Mouse (Mus musculus): ENCODE results near the gene Fopnl. TPM values are rescaled to one million over a fixed set of nuclear protein-coding genes. Genes with fewer than 3 reads are reported as not detected.

The Fopnl gene
- total RNA-seq, 2 experiments from 2014 or later, result 43.7 to 50.9 TPM

DNA sequence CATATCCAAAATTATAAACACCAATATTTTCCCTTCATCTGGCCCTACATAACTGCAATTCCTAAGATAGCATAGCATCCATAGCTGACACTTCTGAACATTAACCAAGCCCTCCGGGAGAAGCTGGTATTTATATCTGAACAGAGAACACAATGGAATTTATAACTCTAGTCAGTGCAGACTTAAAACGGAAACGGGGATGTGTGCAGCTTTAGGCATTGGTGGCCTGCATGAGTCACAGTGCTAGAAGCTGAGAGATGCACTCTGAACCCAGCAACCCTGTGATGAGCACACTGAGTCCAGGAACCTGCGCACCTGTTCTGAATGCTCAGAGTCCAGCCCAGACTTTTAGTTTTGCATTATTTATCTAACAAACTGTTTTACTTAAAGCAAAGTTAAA, 18.7 kb downstream of the Fopnl start:
- no peak for TF ChIP-seq CTCF (conservative IDR thresholded peaks at IDR 0.05)
- Histone ChIP-seq H3K4me3 (no peak overlapping the region), H3K27ac (no peak overlapping the region)
- no peak for DNase-seq (ENCODE audit: low spot score in 2 of 2)

GRCm38 (mm10) chr16:14297746-14298145, 19.5 kb downstream of the Fopnl start:
- TF ChIP-seq CTCF (conservative IDR thresholded peaks at IDR 0.05), result no peak; the same call in 1 of the 2 replicates
- Histone ChIP-seq H3K4me3 (no peak overlapping the region), H3K27ac (peak overlapping the region; percentile 53; the same call in 1 of the 2 replicates)
- DNase-seq (ENCODE audit: low spot score in 2 of 2), result no peak

- DNase-seq (ENCODE audit: low spot score in 2 of 2), result peak in 1 of 2 experiments; percentile 50
These were observed 20.1 kb downstream of the Fopnl start for GRCm38 (mm10) chr16:14297137-14297536.

DNA sequence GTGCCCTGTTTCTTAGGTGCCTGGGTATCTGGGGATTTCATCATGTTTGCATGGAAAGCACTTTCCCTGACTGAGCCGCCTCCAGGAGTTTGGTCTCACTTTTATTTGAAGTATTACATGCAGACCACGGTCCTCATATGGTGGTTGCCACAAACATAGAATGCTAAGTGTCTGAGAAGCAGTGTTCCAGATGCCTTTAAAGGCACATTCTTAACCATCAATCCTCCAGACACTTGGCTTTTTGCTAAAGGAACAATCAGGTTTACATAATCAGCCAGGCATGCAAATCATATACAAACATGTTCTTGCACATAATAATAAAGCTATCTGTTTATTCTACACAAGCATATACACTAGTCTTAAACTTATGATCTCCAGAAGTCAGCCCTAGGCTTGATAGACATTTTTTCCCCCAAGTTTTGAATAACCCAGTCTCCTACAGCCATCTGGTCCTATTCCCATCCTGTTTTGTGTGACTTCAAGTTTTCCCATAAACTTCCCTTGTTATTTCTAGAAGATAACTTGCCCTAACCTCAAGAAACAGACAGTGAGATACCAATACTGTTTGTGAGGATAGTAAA, 20.6 kb downstream of the Fopnl start:
- Histone ChIP-seq H3K27ac (peak overlapping the region; percentile 55; the same call in 1 of the 2 replicates), H3K4me3 (no peak overlapping the region)
- no peak for DNase-seq (ENCODE audit: low spot score in 2 of 2)
- TF ChIP-seq CTCF (conservative IDR thresholded peaks at IDR 0.05), result no peak

More at GRCm38 (mm10) chr16:14297137-14297536, 20.1 kb downstream of the Fopnl start:
- TF ChIP-seq CTCF (conservative IDR thresholded peaks at IDR 0.05), result no peak
- Histone ChIP-seq H3K4me3 (no peak overlapping the region), H3K27ac (peak overlapping the region; percentile 55; the same call in 1 of the 2 replicates)

DNA sequence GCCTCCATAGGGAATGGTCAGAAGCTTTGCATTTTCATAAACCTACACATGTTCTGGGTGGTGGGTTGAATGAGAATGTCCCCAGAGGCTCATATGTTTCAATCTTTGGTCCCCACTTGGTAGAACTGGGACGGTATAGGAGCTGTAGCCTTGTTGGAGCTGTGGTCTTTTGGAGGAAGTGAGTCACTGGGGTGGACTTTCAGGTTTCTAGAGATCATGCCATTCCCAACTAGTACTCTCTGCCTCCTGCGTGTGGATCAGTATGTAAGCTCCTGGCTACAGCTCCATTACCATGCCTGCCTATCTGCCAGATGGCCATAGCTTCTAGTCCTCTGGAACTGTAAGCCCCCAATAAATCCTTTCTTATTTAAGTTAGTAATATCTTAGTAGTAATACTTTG, 21.9 kb downstream of the Fopnl start:
- Histone ChIP-seq H3K4me3 (no peak overlapping the region), H3K27ac (no peak overlapping the region)
- no peak for TF ChIP-seq CTCF (conservative IDR thresholded peaks at IDR 0.05)
- DNase-seq (ENCODE audit: low spot score in 2 of 2), result no peak

DNA sequence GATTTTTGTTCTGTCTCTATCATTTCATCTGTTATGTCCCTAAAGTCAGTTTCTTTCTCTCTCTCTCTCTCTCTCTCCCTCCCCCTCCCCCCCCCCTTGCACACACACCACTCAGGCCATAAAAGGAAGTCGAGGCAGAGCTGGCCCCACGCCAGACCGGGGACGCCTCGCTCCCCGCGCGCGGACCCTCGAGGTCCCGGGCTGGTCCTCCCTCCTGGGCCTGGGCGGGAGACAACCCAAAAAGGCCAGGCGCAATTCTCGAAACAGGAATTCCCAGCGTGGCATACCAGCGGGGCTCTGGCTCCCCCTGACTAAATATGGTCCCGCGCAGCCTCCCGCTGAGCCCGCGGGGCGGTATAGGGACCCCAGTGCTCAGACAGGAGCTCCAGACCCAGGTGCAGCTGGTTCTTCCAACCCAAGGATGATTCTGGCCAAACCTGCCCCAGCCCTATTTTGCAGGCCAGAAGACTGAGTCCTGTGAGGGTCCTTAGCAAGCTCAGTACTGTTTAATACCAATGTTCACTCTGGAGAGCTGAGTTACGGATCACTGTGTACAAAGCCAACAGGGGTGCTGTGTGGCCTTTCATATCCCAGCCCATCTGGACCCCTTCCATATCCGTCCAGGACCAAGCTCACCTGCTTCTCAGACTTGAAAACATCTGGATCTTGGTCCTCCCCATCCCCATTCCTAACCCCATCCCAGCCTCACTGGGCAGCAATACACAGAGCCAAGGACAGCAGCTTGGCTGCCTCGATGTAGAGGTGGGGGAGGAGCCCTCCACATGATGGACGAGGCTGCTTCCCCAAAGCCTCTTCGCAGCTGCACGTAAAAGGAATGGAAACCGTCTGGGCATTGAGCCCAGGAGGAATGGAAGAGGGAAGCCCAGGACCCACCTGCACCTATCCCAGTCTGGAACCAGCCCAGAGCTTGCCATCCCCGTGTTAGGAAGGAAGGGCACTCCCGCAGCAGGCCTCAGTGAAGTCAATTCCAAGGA, 24.7 kb downstream of the Fopnl start:
- DNase-seq (ENCODE audit: low spot score in 2 of 2), result no peak
- Histone ChIP-seq H3K4me3 (peak overlapping the region; percentile 34), H3K27ac (no peak overlapping the region)
- no peak for TF ChIP-seq CTCF (conservative IDR thresholded peaks at IDR 0.05)

DNA sequence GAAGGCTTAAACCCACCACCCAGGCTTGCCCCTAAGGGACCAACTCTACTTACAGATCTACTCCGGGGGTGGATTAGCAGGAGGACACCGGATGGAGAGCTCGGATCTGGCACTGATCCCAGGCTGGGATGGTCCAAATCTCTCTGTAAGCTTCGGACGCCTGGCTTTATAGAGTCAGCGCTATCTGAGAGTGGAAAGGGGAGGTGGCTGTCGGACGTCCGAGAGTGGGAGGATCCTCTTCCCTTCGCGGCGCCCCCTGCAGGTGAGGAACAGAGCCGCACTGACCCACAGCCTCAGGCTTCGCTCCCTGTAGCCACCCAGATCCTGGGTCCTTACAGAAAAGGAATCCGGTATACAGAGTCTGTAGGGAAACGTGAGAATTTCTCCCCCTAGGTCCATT, 26.0 kb downstream of the Fopnl start, which contains the start of gene Myh11:
Myh11 (minus strand) TSS at position 150 of the 400 bp plus-strand sequence.
- DNase-seq (ENCODE audit: low spot score in 2 of 2), result peak in 1 of 2 experiments; percentile 31
- no peak within 1 kb of the TSS for H3K27ac ChIP-seq
- peak; percentile 80 for TF ChIP-seq CTCF (conservative IDR thresholded peaks at IDR 0.05)
- H3K4me3 ChIP-seq, result peak within 1 kb of the TSS; percentile 34

GRCm38 (mm10) chr16:14272374-14272965, 44.7 kb downstream of the Fopnl start:
- no peak for DNase-seq (ENCODE audit: low spot score in 2 of 2)
- no peak overlapping the region for H3K27ac ChIP-seq
- TF ChIP-seq CTCF (conservative IDR thresholded peaks at IDR 0.05), result no peak

DNA sequence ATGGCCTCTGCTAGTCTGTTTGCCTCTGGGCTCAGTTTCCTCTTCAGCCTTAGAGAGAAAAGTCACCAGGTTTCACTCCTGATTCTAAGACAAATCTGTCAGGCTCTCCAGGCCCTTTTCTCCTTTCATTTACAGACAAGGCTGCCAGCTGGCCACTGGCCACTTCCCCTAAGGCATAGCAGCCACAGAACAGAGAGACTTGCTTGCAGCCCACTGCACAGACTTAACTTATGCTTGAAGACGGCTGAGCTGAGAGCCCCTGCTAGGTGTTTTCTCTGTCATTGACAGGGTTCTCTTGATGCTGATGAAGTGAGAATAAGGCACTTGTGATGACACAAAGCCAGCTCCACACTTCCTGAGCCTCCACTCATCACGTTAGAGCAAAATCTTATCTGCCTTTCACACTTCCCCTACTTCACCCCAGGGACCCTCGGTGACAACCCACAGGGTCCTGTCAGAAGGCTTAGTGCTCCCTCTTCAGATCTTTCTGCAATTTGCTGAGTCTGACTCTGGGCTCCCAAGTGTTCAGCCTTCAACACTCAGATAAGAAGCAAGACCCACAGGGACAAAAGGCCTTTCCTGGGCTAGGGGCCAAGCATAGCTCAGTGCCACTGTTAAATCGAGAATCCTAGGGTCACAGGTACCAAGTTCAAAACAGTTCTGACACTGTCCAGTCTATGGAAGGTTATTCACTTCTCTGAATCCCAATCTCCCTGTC, 51.8 kb downstream of the Fopnl start:
- Histone ChIP-seq H3K27ac (no peak overlapping the region), H3K4me3 (no peak overlapping the region)
- TF ChIP-seq CTCF (conservative IDR thresholded peaks at IDR 0.05), result no peak
- no peak for DNase-seq (ENCODE audit: low spot score in 2 of 2)

More at GRCm38 (mm10) chr16:14272374-14272965, 44.7 kb downstream of the Fopnl start:
- H3K4me3 ChIP-seq, result no peak overlapping the region

DNA sequence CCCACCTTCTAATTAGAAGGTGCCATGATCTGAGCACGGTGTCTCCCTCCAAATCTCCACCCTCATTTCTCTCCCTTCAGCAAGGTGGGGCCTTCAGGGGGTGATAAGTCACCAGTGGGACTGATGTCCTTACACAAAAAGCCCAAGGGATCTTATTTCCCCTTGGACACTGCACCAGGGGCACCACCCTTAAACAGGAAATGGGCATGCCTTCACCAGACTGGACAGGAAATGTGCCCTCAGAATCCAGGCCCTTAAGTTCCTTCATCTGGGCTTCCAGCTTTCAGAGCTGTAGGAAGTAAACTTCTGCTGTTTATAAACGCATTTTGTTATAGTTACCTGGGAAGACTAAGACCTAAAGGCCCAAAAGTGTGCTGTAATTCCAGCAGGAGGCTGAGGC, 52.7 kb downstream of the Fopnl start:
- no peak overlapping the region for H3K27ac ChIP-seq
- no peak for DNase-seq (ENCODE audit: low spot score in 2 of 2)
- no peak overlapping the region for H3K4me3 ChIP-seq
- no peak for TF ChIP-seq CTCF (conservative IDR thresholded peaks at IDR 0.05)

- TF ChIP-seq CTCF (conservative IDR thresholded peaks at IDR 0.05), result no peak
- Histone ChIP-seq H3K4me3 (no peak overlapping the region), H3K27ac (no peak overlapping the region)
- no peak for DNase-seq (ENCODE audit: low spot score in 2 of 2)
These were observed 54.0 kb downstream of the Fopnl start for GRCm38 (mm10) chr16:14263241-14263640.

- no peak for TF ChIP-seq CTCF (conservative IDR thresholded peaks at IDR 0.05)
- H3K4me3 ChIP-seq, result no peak overlapping the region
- H3K27ac ChIP-seq, result no peak overlapping the region
- DNase-seq (ENCODE audit: low spot score in 2 of 2), result no peak
These were observed 54.8 kb downstream of the Fopnl start for GRCm38 (mm10) chr16:14262410-14262809.
